8 mouse cellular contexts compared by ENCODE assay signal in genomic region chr12:26884156-26884555, GRCm38 (mm10).
DNase-seq lines count a peak whose midpoint lies in the region; ATAC-seq lines count a peak whose summit lies in the region.

No protein-coding gene starts in this region.

- no peaks in the 10 kb centered on the region for H3K9me3 ChIP-seq in midbrain, embryonic 14.5 days (ENCODE audit: control insufficient read depth, low read length)
- no peaks in the 10 kb centered on the region for H3K9me3 ChIP-seq in liver, embryonic 12.5 days (replicated peaks)

- intact Hi-C loops in heart, postnatal 10 days (cut with DNase I): no loop called here

- ATAC-seq in midbrain, embryonic 14.5 days (ENCODE audit: low FRiP score, low TSS enrichment): no peak
- no peak for ATAC-seq in liver, embryonic 12.5 days

- H3K4me3 ChIP-seq in midbrain, embryonic 14.5 days (replicated peaks; ENCODE audit: low read depth, low read length): no peak overlapping the region
- H3K4me3 ChIP-seq in liver, embryonic 12.5 days: no peak overlapping the region

- H3K27me3 ChIP-seq in midbrain, embryonic 14.5 days (ENCODE audit: control insufficient read depth, insufficient read depth, low read length): no peaks in the 10 kb centered on the region
- H3K27me3 ChIP-seq in liver, embryonic 12.5 days (replicated peaks): no peaks in the 10 kb centered on the region

- H3K9ac ChIP-seq in midbrain, embryonic 14.5 days (replicated peaks; ENCODE audit: low read length): no peak overlapping the region
- H3K9ac ChIP-seq in liver, embryonic 12.5 days: no peak overlapping the region

- WGBS in midbrain, embryonic 14.5 days: 33% methylated on average over 5 of the region's 5 CpGs
- 45% methylated on average over 5 of the region's 5 CpGs for WGBS in liver, embryonic 12.5 days (ENCODE audit: insufficient replicate concordance)

- no peaks in the 10 kb centered on the region for H3K36me3 ChIP-seq in midbrain, embryonic 14.5 days (ENCODE audit: control insufficient read depth, insufficient read depth, low read length)
- H3K36me3 ChIP-seq in liver, embryonic 12.5 days: no peaks in the 10 kb centered on the region

- H3K27ac ChIP-seq in midbrain, embryonic 14.5 days (replicated peaks; ENCODE audit: low read depth, low read length): peak overlapping the region; percentile 93
- no peak overlapping the region for H3K27ac ChIP-seq in liver, embryonic 12.5 days

- H3K4me1 ChIP-seq in midbrain, embryonic 14.5 days (ENCODE audit: control insufficient read depth, insufficient read depth, low read length): peaks cover 44% of the 10 kb centered on the region
- no peaks in the 10 kb centered on the region for H3K4me1 ChIP-seq in liver, embryonic 12.5 days

- H3K4me2 ChIP-seq in midbrain, embryonic 14.5 days (ENCODE audit: low read length): no peak overlapping the region
- H3K4me2 ChIP-seq in liver, embryonic 12.5 days: no peak overlapping the region

- peak; percentile 10 for DNase-seq in heart, postnatal 4 days
- no peak for DNase-seq in heart, postnatal 10 days
- peak; percentile 90 for DNase-seq in adrenal gland, adult 2 months
- DNase-seq in frontal cortex, postnatal 25 days (ENCODE audit: low spot score in 2 of 2): peak; percentile 28
- DNase-seq in midbrain, embryonic 14.5 days: peak; percentile 61
- no peak for DNase-seq in spleen, postnatal 36 days (ENCODE audit: low spot score in 2 of 2)
- DNase-seq in lung, postnatal 25 days (ENCODE audit: low spot score): no peak

Comparison
In these comparisons a context has a peak if more than half of its experiments do, and no peak if none do; other contexts are left out.
1. DNase-seq: peak in heart, postnatal 4 days (single experiment), adrenal gland, adult 2 months (single experiment), frontal cortex, postnatal 25 days (2 of 2) and midbrain, embryonic 14.5 days (single experiment); none in heart, postnatal 10 days (0 of 2), spleen, postnatal 36 days (0 of 2) and lung, postnatal 25 days (single experiment).